Mouse (Mus musculus) limb, embryonic 15.5 days (tissue): Measurements from ENCODE around the gene Tll2. TPM values are rescaled to one million over a fixed set of nuclear protein-coding genes. Genes with fewer than 3 reads are reported as not detected.

Source experiments
- ATAC-seq: fragments of 200-750 bp; cut with Nextera tagmentation; 2 replicates; pipeline ENCODE4 v1.8.0; 2017; ENCODE audit warnings: low read depth, moderate TSS enrichment; ENCODE audit not compliant: insufficient number of reproducible peaks, low FRiP score, low TSS enrichment
- H3K27ac ChIP-seq: fragments of 300-500 bp; sonication (generic); 2 replicates; pipeline ENCODE4 v1.5.1; 2015; ENCODE audit warnings: moderate library complexity, mild to moderate bottlenecking, inconsistent platforms
- H3K27me3 ChIP-seq: fragments of 300-500 bp; sonication (generic); 2 replicates; pipeline ENCODE4 v1.6.1; 2015; ENCODE audit warnings: inconsistent platforms
- H3K36me3 ChIP-seq: fragments of 300-500 bp; sonication (generic); 2 replicates; pipeline ENCODE4 v1.6.1; 2015; ENCODE audit warnings: inconsistent platforms
- H3K4me1 ChIP-seq: fragments of 300-500 bp; sonication (generic); 2 replicates; pipeline ENCODE4 v1.6.1; 2015; ENCODE audit warnings: inconsistent platforms
- H3K4me2 ChIP-seq: fragments of 300-500 bp; sonication (generic); 2 replicates; pipeline ENCODE4 v1.6.1; 2015; ENCODE audit warnings: mild to moderate bottlenecking, inconsistent platforms
- H3K4me3 ChIP-seq: fragments of 300-500 bp; sonication (generic); 2 replicates; pipeline ENCODE4 v1.5.1; 2015; ENCODE audit warnings: mild to moderate bottlenecking, inconsistent platforms
- H3K9ac ChIP-seq: fragments of 300-500 bp; sonication (generic); 2 replicates; pipeline ENCODE4 v1.6.1; 2015; ENCODE audit warnings: inconsistent platforms
- H3K9me3 ChIP-seq: fragments of 300-500 bp; sonication (generic); 2 replicates; pipeline ENCODE4 v1.6.1; 2016; ENCODE audit warnings: inconsistent platforms
- WGBS: fragments of 180-500 bp; shearing (Covaris S2); methylation state at CpG from one replicate; pipeline ENCODE4 v1.1.7; 2015; 5-methylcytosine and 5-hydroxymethylcytosine counted together
- polyA plus RNA-seq: library from polyadenylated mRNA; unstranded; fragments of >200 nt; fragmentation: Nextera tagmentation; extraction: Ambion mirVana; gene quantifications from 2 replicates; pipeline ENCODE4 v1.2.1, GENCODE M21; 2015

Tll2 gene
- polyA plus RNA-seq, 1 experiment from 2014 or later, result 0.52 TPM

DNA sequence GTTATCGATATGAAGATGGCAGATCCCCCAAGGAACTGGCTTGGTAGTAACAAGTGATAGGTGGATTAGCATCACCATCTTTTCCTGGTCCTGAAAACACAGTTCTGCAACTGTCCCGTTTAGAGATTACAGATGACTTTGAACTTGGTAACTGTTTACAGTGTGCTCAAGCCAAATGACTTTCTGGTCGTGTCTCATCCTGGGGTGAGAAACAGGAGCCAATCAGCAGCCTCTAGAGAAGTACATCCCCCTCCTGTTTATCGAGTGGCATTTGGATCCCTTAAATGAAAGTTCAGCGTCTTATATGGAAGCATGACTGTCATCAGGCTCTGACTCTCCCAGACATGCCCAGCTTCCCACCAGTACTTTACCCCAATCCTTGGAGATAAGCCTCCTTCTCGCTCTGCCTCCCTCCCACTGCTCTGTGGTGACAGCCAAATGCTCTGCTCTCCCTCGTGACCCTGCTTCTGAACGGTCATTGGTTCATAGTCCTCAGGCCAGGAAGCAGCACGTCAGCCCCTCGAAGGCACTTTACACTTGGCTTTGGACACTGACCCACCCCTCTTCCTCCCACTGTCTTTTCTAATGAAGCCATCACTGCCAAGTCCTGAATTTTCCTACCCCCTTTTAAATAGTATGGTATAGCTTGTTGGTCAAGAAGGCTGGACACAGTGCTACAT is 161.4 kb downstream of the Tll2 start:
- H3K4me2 ChIP-seq, result no peak overlapping the region
- WGBS, result 43% methylated on average over 10 of the region's 10 CpGs
- no peak for ATAC-seq
- no peaks in the 10 kb centered on the region for H3K27me3 ChIP-seq
- no peaks in the 10 kb centered on the region for H3K4me1 ChIP-seq
- no peak overlapping the region for H3K4me3 ChIP-seq
- no peaks in the 10 kb centered on the region for H3K36me3 ChIP-seq
- H3K9me3 ChIP-seq, result no peaks in the 10 kb centered on the region
- H3K9ac ChIP-seq, result no peak overlapping the region
- no peak overlapping the region for H3K27ac ChIP-seq

DNA sequence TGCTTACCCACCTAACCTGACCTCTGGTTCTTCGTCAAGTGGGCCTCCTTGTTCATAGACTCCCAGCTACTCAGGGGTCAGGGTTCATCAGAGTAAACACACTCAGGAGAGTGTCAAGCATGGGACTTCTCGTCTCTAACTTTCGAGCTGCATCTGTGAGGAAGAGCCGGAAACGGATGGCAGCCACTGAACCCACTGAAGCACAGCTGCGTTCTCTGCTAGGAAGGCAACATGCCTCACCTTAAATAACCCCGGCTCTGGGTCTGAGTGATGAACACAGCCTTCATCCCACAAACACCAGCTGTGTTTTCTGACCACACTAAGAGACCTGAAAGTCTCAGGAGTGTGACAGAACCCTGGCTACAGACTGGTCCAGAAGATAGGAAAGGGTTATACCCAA is 167.5 kb downstream of the Tll2 start:
- H3K4me2 ChIP-seq, result no peak overlapping the region
- 77% methylated on average over 7 of the region's 7 CpGs for WGBS
- H3K9ac ChIP-seq, result no peak overlapping the region
- no peaks in the 10 kb centered on the region for H3K27me3 ChIP-seq
- H3K36me3 ChIP-seq, result no peaks in the 10 kb centered on the region
- H3K4me3 ChIP-seq, result no peak overlapping the region
- H3K4me1 ChIP-seq, result no peaks in the 10 kb centered on the region
- no peaks in the 10 kb centered on the region for H3K9me3 ChIP-seq
- no peak for ATAC-seq
- no peak overlapping the region for H3K27ac ChIP-seq

DNA sequence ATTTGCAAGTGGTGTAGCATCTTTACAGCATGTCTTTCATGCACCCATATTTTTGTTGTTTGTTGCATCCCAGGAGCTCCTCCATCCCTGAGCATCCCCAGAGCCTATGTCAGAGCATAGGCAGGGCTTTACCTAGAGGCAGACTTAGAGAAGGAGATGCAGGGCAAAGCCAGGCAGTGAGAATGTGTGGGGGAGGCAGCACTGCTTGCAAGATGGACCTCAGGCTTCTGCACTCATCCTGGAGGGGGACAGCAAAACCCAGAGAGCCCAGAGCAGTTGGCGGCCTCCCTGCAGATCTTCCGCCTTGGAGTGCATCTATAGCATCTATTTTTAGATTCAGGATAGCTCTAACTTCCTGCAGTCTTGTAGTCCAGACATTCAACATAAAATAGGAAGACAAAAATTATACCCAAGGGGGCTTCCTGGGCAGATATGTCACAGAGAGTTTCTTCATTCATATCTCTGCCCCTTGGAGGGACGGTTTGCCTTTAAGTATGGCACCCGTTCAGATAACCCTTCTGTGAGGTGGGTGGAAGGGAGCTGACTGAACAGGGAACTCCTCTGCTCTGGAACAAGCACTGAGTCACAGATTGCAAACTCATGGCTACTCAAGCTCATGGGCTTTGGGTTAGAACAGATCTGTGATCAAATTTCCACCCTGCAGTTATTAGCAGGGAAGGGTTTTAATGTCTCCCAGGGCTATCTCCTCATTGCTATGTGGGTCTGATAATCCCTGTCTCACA is 170.7 kb downstream of the Tll2 start:
- H3K9me3 ChIP-seq, result no peaks in the 10 kb centered on the region
- H3K36me3 ChIP-seq, result no peaks in the 10 kb centered on the region
- H3K4me3 ChIP-seq, result no peak overlapping the region
- no peak for ATAC-seq
- no peaks in the 10 kb centered on the region for H3K27me3 ChIP-seq
- 69% methylated on average over 4 of the region's 4 CpGs for WGBS
- no peak overlapping the region for H3K27ac ChIP-seq
- no peaks in the 10 kb centered on the region for H3K4me1 ChIP-seq
- no peak overlapping the region for H3K4me2 ChIP-seq
- no peak overlapping the region for H3K9ac ChIP-seq

Other genes with a start within 250 kb of the Tll2 start
- gene Blnk, start 212.3 kb downstream of the Tll2 start, polyA plus RNA-seq, result 5.4 and 5.7 TPM in 2 replicates
- gene Dntt, start 177.6 kb downstream of the Tll2 start, polyA plus RNA-seq, result 0.09 TPM in 1 of 2 replicates, not detected in the other
- gene Opalin, start 129.7 kb downstream of the Tll2 start, polyA plus RNA-seq, result not detected in 2 replicates
- gene Tm9sf3, start 57.2 kb upstream of the Tll2 start, polyA plus RNA-seq, result 129 and 147 TPM in 2 replicates
- gene Pik3ap1, start 178.3 kb upstream of the Tll2 start, polyA plus RNA-seq, result 3.0 and 3.5 TPM in 2 replicates